Mouse (Mus musculus): ENCODE results near the gene Dhdh. TPM values are rescaled to one million over a fixed set of nuclear protein-coding genes. Genes with fewer than 3 reads are reported as not detected.
"Not testable (repeated sequence)": the region's sequence is repeated elsewhere in the genome, so short reads cannot be mapped to it uniquely, and the experiment has no call there.

Dhdh gene
- 10 to 100 TPM; 10.2 to 12.8 (median 11.5) TPM for total RNA-seq (2022)

DNA sequence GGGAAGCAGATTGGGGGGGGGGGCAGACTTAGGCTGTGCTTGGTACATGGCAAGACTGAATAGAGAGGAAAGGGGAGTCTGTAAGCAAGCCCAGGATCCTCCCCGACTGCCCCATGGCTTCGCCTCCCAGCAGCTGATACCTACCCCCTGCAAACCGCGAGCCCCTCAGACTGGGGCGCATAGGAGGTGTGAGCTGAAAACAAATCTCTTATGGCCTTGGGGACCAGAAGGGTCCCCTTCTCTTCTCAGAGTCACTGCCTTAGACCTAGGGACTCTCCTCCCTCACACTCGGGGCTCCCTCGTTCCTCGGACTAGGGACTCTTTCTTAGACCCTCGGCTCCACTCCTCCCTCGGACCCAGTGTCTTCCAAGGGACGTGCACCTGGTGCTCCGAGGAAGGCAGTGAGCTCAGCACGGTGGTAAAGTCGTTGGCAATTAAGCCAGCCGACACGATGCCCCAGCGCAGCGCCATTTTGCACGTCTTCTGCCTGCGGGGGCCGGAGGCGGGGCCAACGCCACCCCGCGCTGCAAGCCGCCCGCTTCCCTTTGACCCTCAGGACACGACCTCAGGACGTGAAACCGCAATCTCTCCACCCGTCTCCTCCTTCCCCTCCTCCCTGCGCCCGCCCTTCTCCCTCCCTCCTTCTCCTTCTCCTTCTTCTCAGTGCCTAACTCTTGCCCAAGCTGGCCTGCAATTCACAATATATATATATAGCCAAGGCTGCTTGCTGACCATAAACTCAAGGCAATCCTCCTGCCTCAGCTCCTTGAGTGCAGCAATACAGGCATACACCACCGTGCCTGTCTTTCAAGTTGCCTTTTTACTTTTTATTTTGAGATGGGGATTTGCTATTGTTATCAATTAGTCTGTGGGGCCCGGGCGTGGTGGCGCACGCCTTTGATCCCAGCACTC is at the start of gene Dhdh:
Dhdh (minus strand) TSS at position 513 of the 912 bp plus-strand sequence.
- peak; percentile 63 for DNase-seq (ENCODE audit: low spot score)

DNA sequence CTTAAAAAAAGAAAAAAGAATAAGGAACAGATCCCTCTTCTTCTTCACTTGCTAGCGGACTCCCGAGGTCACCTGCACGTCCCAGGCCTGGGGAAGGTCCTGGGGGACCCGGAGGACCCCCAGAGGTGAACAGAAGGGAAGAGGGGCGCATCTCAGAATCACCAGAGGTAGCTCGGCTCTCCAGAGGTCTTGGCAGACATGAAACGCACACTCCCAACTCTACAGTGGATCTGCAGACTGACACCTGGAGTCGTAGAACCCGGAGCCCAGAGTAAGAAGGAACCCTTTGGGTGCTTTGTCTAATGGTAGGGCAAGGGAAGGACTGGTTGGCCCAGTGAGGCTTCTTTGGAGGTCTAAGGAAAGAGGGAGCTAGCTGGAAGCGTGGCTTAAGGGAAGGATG is 49.0 kb upstream of the Dhdh start:
- DNase-seq (ENCODE audit: low spot score): no peak

DNA sequence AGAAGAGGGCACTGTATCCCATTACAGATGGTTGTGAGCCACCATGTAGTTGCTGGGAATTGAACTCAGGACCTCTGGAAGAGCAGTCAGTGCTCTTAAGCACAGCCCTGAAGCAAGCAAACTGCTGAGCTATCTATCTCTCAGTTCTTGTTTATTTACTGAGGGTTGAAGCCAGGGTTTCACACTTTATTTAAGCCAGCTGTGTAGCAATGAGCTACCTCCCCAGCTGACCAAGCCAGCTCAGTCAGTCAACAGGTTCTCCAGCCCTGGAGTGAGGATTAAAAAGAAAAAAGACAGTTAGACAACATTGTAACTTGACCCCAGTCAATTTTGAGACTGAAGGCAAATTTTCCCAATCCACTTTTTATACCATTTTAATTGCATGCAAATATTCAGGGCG is 47.1 kb upstream of the Dhdh start:
- no peak for DNase-seq (ENCODE audit: low spot score)

DNA sequence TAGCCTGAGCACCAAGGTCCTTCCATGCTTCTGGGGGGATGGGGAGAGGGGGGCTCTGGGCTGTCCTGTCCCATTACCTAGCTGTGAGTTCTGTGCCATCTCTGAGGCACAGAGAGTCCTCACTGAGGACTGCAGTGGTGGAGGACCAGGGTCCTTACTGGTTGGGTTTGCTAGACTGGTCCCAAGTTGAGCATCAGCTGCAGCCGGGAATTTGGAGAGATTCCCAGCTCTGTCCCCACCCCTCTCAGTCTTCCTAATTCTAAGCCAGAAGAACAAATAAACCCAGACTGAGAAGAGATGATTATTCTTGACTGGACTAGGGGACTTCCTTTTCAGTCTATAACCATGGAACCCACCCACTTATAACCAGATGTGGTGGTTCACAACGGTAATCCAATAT is 42.0 kb upstream of the Dhdh start:
- no peak for DNase-seq (ENCODE audit: low spot score)

DNA sequence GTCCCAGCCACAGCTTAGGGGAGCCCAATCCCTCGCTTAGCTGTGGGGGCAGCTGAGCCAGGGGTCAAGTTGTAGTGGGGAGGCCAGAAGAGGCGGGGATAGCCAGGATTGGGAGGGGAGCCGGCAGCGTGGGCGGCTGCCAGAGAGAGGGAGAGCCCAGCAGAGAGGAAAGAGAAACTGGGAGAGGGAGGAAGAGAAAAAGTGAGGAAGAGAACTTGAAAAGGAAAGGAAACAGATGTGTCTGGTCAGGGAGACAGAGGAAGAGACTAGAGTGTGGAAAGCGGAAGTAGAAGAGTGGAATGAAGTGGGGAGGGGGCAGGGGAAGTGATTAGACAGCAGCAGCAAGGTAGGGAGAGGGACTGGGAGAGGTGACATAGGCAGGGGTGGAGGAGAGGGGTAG is 40.9 kb upstream of the Dhdh start:
- no peak for DNase-seq (ENCODE audit: low spot score)

DNA sequence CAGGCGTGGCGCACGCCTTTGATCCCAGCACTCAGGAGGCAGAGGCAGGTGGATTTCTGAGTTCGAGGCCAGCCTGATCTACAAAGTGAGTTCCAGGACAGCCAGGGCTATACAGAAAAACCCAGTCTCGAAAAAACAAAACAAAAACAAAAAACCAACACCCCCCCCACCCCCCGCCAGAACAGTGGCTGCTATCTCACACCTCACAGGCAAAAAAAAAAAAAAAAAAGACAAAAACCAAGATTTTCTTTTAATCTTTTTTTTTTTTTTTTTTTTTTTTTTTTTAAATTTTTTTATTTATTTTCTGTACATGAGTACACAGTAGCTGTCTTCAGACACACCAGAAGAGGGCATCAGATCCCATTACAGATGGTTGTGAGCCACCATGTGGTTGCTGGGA is 38.6 kb upstream of the Dhdh start:
- DNase-seq (ENCODE audit: low spot score): not testable (repeated sequence)

DNA sequence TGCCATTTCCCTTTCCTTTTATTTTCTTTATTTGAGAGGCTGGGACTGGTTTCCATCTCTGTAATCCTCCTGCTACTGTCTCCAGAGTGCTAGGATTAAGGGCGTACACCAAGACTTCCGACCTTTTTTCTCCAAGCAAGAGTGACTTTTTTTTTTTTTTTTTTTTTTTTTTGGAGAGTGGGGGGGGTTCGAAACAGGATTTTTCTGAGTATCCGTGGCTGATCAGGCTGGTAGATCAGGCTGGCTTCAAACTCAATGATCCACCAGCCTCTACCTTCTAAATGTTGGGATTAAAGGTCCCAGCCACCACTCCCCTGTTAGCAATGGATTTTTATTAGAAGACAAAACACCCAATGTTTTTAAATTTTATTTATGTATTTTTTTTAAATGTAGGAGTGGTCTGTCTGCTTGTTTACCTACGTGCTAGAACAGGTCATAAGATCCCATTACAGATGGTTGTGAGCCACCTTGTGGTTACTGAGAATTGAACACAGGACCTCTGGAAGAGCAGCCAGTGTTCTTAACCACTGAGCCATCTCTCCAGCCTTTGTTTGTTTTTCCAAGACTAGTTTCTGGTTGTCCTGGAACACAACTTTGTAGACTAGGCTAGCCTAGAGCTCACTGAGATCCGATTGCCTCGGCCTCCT is 38.0 kb upstream of the Dhdh start:
- no peak for DNase-seq (ENCODE audit: low spot score)

DNA sequence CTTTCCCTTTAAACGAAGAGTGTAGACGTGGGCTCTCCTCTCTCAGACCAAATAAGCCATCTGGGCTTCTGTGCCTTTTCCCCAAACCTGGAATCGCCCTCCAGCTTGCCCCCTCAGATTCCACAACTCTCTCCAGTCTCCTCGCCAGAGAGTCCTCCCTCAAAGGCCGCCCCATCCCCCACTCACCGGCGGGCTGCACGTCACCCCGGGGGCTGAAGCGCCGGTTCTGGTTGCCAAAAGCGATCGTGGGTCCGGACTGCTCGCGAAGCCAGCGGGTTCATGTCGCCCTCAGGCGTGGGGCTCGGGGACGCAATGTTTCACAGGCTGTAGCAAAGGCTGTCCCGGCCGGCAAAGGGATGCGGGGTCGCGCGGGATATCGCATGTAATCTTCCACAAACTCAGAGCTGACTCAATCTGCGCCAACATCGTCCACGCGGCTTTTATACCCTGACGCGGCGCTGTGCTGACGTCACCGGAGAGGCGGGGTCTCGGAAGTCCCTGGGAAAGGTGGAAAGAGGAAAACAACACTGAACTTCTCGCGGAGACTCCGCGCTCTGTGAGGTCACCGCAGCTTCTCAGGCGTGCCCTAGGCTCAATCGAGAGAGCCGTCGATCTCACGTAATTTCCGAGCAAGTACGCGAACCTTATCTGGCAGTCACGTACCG is 37.3 kb upstream of the Dhdh start, which contains the start of the genes Ppp1r15a and Plekha4:
Ppp1r15a (minus strand) TSS at position 460 of the 665 bp plus-strand sequence.
Plekha4 (plus strand) TSS at position 522 of the 665 bp plus-strand sequence.
- peak; percentile 97 for DNase-seq (ENCODE audit: low spot score)

DNA sequence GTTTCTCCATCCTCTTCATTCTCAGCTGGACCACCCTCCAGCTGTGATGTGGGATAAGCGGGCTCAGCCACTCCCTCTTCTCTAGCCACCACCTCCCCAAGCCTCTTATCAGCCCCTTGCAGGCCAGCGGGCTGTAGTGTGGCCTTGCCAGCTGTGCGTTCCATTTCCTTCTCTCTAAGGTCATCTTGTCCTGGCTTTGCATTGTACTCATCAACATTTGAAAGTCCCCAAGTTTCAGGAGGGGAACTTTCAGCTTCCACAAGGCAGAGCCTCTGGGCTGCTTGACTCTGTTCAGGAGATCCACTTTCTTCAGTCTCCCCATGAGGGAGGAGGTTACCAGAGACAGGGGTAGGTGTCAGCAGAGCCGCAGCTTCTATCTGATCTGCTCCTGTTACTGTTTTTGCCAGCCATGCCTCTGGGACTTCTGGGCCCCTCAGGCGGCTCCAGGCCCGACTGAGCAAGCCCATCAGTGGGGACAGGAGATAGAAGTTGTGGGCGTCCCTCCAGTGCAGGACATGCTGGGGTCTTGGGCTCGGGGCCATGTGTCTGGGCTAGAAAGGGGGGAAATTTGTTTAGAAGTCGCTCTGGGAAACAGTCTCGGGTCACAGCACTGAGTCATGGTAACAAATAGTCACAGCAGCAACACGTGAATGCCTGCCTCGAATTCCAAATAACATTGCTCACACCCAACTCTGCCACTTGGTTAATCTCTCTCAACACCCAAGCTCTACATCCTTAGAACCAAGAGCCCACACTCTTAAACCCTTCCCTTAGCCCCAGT is 36.4 kb upstream of the Dhdh start:
- DNase-seq (ENCODE audit: low spot score): peak; percentile 67

DNA sequence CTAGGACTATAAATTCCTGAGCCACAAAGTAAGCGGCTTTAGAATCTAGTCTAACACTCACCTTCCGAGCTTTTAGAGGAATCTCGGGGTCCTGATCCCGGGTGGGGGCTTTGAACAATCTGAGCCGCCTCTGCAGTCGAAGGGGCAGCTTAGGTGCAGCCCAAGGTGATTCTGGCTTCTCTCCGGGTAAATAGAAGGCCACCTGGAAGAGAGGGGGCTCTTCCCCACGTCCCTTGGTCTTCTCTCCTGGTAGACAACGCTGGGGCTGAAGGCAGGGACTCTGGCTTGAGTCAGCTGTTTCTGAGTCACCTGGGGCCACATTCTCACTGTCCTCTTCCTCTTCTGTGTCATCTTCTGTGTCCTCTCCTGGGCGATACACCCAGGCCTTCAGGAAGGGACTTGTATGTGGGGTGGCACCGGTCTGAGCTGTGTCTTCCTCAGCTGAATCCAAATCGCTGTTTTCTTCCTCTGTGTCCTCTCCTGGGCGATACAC is 35.1 kb upstream of the Dhdh start:
- no peak for DNase-seq (ENCODE audit: low spot score)

DNA sequence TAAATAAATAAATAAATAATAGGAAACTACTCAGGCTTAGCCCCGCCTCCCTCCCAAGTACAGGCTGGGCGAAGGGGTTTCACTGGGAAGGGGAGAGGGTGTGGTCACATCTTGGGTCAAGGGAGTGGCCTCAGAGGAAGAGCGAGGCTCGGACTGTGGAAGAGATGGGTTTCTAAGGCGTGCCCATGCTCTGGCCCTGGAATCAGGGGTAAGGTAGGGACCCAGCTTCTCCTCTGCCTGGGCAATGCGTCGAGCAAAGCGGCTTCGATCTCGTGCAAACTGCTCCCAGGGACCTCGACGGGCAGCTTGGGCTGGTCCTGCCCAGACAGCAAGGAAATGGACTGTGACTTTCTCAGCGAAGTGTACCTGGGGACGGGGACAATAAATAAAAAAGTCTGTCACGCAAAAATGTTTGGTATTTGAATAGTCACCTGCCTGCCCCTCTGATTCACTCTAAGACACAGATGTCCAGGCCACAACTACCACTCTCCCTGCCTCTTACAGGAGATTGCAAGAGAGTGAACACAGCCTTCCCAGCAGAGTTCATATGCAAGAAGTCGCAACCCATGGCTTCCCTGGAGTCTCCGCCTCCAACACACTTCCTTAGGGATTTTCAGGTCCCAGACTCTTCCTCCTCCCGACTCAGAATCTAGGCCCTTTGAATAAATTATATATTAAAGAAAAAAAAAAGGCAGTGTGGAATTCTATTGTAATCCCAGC is 34.5 kb upstream of the Dhdh start:
- DNase-seq (ENCODE audit: low spot score): no peak

DNA sequence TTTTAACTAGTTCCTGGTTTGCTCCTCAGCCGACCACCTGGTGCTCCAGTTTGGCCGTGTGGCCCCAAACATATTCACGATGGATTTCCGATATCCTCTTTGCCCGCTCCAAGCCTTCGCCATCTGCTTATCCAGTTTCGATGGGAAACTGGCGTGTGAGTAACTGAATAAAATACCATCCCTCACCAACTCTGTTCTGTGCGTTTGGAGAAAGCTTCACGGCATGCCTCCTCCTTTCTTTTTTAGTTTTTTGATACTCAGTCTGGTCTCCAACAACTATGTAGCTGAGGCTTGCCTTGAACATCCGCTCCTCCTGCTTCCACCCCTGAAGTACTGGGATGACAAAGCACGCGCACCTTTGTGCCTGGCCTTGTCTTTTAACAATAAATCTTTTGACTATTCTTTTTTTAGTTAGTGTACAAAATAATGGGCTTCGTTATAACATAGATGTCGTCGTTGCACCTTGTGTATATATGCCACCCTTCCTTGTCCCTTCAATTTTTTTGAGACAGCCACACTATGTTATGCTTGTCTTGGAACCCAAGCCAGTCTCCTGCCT is 33.7 kb upstream of the Dhdh start:
- no peak for DNase-seq (ENCODE audit: low spot score)

DNA sequence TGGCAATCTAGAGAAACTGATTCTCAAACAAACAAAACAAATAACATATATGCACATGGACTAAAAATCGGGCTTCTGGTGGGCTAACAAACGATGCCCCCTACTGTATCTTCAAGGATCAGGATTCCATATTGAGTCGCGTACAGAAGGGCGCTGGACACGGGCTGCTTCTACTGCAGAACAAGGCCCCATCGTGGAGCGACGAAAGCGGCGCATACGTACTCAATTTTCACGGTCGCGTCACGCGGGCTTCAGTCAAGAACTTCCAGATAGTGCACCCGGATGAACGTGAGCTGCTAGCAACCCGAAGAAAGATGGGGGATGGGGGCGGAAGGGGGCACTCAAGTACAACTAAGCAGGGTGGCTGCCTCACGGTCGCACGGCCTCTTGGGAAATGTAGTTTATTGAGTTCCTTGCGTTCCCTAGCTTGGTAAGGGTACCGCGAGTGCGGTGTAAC is 33.2 kb upstream of the Dhdh start:
- DNase-seq (ENCODE audit: low spot score): peak; percentile 89

DNA sequence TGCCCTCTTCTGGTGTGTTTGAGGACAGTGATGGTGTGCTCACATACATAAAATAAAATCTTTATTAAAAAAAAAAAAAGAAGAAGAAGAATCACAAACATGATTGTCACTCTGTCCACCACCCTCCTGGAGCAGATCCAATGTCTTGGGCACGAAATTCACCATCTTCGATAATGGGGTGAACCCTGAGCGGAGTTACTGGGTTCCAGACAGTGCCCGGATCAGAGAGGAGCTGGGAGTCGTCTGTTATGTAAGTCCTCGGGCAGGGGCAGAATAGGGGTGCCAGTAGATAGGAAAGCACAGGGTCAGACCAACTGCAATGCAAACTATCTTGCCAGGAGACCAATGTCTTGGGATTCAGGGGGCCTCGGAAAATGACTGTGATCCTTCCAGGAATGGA is 32.0 kb upstream of the Dhdh start:
- no peak for DNase-seq (ENCODE audit: low spot score)

DNA sequence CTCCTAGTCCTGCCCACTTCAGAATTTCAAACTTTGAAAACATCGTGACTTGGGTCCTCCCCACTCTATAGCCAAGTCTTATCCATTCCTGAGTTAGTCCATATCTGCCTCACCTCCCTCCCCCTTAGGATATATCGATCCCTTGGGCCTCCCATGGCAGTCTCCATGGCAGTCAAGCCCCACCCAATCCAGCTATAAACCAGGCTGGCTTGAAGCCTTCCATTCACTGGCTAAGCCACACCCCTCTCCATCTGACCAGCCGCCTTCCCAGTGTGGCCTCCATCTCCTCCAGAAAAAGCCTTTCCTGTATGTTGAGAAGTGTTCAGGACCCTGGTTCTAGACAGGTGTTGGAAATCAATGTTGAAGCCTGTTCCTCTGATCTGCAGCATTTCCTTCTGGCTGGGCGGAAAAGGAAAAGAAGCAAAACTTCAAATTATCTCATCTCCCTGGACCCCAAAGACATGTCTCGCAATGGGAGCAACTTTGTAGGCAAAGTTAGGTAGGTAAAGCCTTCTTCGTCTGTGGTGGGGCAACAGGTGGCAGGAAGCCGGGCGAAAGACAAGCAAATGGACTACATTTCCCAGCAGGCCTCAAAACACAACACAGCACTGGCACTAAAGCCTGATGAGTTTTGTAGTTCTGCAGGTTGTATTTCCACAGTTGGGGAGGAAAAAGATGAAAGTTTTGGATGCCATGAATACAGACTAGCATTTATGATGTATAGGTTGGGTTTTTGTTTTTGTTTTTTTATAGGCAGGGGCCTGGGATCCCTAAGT is 30.9 kb upstream of the Dhdh start:
- DNase-seq (ENCODE audit: low spot score): no peak

DNA sequence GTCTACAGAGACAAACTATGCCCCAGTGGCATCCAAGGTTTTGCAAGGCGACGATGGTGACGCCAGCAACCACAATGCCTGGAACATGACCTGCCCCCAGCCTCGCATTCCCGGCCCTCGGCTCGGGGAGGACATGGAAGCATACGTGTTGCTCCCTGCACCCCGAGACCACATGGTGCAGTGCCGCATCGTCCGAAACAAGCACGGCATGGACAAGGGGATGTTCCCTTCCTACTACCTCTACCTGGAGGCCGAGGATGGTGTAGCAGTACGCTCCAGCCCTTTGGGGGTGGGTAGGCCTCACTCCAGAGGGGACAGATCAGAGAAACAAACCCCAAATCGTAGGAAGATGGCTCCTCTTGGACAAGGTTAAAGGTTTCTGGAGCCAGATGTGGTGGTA is 30.0 kb upstream of the Dhdh start:
- DNase-seq (ENCODE audit: low spot score): no peak

DNA sequence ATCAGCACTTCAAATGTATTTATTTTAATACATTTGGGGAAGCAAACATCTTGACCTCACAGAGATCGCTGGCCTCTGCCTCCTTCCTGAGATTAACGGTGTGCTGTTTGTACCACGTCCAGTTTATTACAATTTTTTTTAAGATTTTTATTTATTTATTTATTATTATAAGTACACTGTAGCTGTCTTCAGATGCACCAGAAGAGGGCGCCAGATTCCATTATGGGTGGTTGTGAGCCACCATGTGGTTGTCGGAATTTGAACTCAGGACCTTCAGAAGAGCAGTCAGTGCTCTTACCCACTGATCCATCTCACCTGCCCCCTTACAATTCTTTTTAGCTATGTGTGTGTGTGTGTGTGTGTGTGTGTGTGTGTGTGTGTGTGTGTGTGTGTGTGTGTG is 28.2 kb upstream of the Dhdh start:
- DNase-seq (ENCODE audit: low spot score): not testable (repeated sequence)

DNA sequence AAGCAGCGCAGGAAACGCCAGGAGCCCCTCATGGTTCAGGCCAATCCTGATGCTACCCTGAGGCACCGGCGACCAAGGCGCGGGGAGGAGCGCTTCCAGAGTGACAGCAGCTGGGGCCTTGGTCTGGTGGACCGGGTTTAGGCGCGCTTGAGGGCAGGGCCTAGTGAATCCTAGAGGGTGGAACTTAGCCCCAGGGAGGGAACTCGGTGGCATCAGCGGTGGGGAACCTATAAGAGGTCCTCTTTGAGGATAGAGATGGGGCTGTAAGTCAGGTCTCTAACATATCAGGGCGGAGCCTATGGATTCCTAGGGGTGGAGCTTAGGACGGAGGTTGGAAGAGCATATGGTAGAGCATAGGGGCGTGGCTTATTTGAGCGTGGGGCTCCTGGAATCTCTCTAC is 26.8 kb upstream of the Dhdh start:
- no peak for DNase-seq (ENCODE audit: low spot score)

DNA sequence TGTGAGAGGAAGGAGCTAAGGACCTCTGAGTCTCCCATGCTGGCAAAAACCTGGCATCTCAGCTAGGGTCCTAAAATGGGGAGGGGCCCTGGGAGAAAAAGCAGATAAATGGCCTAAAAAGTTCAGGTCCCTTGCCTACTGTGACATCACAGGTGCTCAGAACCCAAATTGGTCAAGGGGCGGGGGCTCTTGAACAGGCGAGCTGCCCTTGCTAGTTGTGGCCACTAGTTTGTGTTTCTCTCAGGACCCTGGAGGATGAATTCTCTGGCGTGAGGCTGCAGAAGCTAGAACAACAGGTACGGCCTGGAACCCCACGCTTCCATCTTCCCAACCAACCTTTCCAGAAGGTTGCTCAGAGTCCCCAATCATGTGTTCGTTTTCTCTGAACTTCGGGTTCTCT is 25.8 kb upstream of the Dhdh start:
- no peak for DNase-seq (ENCODE audit: low spot score)
